Mouse (Mus musculus) left cerebral cortex, adult 9 months (tissue): ENCODE measurements around the gene Isoc2a.
A peak's percentile ranks its signal among the peaks of the same experiment; 100 is the strongest.

Experiments
- DNase-seq, 2 experiments: peaks; one replicate each; pipeline ENCODE4 v3.0.0; 2022; ENCODE audit warnings: low spot score in 2 of 2

Isoc2a gene

GRCm38 (mm10) chr7:4918681-4919080, 41.7 kb downstream of the Isoc2a start:
- no peak for DNase-seq

DNA sequence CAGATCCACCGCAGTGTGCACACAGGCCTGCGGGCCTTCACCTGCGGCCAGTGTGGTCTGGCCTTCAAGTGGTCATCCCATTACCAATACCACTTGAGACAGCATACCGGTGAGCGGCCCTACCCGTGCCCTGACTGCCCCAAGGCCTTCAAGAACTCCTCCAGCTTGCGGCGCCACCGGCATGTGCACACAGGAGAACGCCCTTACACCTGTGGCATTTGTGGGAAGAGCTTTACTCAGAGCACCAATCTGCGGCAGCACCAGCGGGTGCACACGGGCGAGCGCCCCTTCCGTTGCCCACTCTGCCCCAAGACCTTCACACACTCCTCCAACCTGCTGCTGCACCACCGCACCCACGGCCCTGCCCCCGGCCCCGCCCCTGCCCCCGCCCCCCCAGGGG, 42.1 kb downstream of the Isoc2a start:
- no peak for DNase-seq

GRCm38 (mm10) chr7:4919971-4920370, 43.0 kb downstream of the Isoc2a start:
- DNase-seq: no peak

- no peak for DNase-seq
These were observed 43.5 kb downstream of the Isoc2a start for GRCm38 (mm10) chr7:4920496-4920895.

GRCm38 (mm10) chr7:4920976-4921823, 44.2 kb downstream of the Isoc2a start:
- DNase-seq: no peak

- no peak for DNase-seq
These were observed 45.0 kb downstream of the Isoc2a start, which contains the start of gene Nat14 for GRCm38 (mm10) chr7:4921824-4922482. Nat14 (plus strand) TSS chr7:4922028.

GRCm38 (mm10) chr7:4922508-4922907, 45.6 kb downstream of the Isoc2a start:
- DNase-seq: peak; percentile 86 to 88

- peak in 1 of 2 experiments; percentile 84 for DNase-seq
These were observed 46.1 kb downstream of the Isoc2a start for GRCm38 (mm10) chr7:4922931-4923565.

DNA sequence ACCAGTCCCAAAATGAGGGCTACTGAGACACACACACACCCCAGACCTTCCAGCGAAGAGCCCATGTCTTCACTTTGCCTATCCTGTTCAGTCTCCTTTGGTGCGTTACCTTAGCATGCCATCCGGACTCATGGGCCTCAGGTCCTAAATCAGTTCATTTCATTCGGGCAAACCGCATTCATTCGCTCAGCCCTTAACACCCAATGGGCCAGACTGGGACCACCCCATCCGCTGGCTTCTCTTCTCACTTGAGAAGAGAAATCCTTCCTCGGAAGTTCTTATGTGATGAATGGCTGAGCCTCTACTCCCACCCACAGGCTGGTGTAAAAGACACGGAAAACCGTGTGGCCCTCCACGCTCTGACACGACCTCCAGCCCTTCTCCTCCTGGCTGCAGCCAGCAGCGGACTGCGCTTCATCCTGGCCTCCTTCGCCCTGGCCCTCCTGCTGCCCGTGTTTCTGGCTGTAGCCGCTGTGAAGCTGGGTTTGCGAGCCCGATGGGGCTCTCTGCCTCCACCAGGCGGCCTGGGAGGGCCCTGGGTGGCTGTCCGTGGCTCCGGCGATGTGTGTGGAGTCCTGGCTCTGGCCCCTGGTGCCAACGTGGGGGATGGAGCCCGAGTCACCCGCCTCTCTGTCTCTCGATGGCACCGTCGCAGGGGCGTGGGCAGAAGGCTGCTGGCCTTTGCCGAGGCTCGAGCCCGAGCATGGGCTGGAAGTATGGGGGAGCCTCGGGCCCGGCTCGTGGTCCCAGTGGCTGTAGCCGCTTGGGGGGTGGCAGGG, 46.8 kb downstream of the Isoc2a start:
- peak in 1 of 2 experiments; percentile 55 for DNase-seq

- DNase-seq: no peak
These were observed 47.5 kb downstream of the Isoc2a start for GRCm38 (mm10) chr7:4924483-4924882.

GRCm38 (mm10) chr7:4924891-4925301, 47.9 kb downstream of the Isoc2a start:
- DNase-seq: no peak

- no peak for DNase-seq
These were observed 48.8 kb downstream of the Isoc2a start, which contains the start of gene Ssc5d for GRCm38 (mm10) chr7:4925441-4926381. Ssc5d (plus strand) TSS chr7:4925785.

- DNase-seq: no peak
These were observed 49.9 kb downstream of the Isoc2a start for GRCm38 (mm10) chr7:4926849-4927248.

DNA sequence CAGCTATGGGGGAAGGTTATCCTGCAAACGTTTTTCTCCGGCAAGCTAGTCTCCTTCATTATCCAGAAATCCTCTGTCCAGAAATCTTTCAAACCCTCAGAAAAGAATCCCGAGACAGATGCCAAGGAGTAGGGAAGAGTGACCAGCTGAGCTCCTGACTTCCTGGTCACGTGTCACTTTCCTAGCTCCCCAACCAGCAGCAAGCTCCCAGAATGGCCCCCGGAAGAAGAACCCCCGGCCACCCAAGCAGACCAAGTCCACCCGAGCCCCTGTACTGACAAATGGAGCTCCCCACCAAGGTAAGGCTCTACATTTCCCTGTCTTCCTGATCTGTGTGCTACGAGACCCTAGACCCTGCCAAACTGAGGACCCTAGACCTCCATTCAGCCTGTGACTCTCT, 50.8 kb downstream of the Isoc2a start:
- DNase-seq: no peak

GRCm38 (mm10) chr7:4928323-4928722, 51.4 kb downstream of the Isoc2a start:
- no peak for DNase-seq

DNA sequence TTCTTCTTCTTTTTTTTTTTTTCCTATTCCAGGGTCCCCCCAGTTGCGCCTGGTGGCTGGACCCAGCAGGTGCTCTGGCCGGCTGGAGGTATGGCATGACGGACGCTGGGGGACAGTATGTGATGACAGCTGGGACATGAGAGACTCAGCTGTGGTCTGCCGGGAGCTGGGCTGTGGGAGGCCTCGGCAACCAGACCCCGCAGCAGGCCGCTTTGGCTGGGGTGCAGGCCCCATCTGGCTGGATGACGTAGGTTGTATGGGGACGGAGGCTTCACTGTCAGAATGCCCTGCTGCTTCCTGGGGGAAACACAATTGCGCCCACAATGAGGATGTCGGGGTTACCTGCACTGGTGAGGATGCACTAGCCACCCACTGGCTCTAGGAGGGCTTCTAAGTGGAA, 56.1 kb downstream of the Isoc2a start:
- no peak for DNase-seq

- DNase-seq: no peak
These were observed 57.4 kb downstream of the Isoc2a start for GRCm38 (mm10) chr7:4934160-4934914.

DNA sequence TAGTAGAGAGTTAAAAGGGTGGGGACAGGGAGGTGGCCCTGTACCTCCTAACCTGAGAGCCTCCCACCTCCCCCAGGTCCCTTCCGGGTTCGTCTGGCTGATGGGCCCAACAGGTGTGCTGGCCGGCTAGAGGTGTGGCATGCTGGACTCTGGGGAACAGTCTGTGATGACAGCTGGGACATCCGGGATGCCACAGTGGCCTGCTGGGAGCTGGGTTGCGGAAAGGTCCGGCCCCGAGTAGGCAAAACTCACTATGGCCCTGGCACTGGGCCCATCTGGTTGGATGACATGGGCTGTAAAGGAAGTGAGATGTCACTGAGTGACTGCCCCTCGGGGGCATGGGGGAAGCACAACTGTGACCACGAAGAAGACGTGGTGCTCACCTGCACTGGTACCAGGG, 59.9 kb downstream of the Isoc2a start:
- DNase-seq: no peak

- no peak for DNase-seq
These were observed 60.4 kb downstream of the Isoc2a start for GRCm38 (mm10) chr7:4937392-4937791.

DNA sequence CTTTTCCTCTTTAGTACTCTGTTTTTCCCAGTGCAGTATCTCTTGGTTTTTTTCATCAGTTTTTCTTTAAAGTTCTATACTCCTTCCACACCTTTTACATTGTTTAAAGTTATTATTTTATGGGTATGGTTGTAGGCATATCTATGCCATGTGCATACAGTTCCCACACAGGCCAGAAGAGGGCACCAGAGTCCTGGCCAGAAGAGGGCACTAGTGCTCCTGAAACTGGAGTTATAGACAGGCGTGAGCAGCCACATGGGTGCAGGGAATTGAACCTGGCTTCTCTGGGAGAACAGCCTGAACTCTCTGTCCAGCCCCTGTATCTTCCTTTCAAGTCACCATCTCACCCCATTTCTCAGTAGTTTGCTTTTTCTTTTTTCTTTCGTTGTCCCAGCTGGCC, 61.5 kb downstream of the Isoc2a start:
- peak in 1 of 2 experiments; percentile 68 for DNase-seq
